Mouse (Mus musculus): Measurements from ENCODE around the gene Lrrc4c.

GRCm38 (mm10) chr2:97466243-97466793, 1148.3 kb downstream of the Lrrc4c start:
- TF ChIP-seq POLR2A (IDR thresholded peaks at IDR 0.05; ENCODE audit: control insufficient read depth, low read depth, low read length): no peak
- peak; percentile 72; the same call in 1 of the 2 replicates for TF ChIP-seq CTCF (IDR thresholded peaks at IDR 0.05; ENCODE audit: control insufficient read depth, insufficient read depth, insufficient replicate concordance, low read depth, low read length)
